Mouse (Mus musculus) layer of hippocampus, adult 2 months (tissue): ENCODE measurements around the gene Gm20696. TPM values are rescaled to one million over a fixed set of nuclear protein-coding genes. Genes with fewer than 3 reads are reported as not detected.

Source experiments
- DNase-seq, 2 experiments: peaks; one replicate each; pipeline ENCODE4 v3.0.0; 2022; ENCODE audit warnings: low spot score in 2 of 2
- H3K27ac ChIP-seq: fragments of 200-600 bp; 2 replicates; pipeline ENCODE4 v1.8.1; 2022
- H3K4me3 ChIP-seq: fragments of 200-600 bp; 2 replicates; pipeline ENCODE4 v1.8.1; 2022; ENCODE audit warnings: mild to moderate bottlenecking
- CTCF ChIP-seq: fragments of 200-600 bp; conservative IDR thresholded peaks from 2 replicates; pipeline ENCODE4 v1.8.1; 2022; ENCODE audit warnings: antibody characterized with exemption, mild to moderate bottlenecking, moderate library complexity
- total RNA-seq, 2 experiments: library from RNA; stranded (reverse); gene quantifications; 2 replicates each; pipeline ENCODE4 v1.2.3; 2021

Gm20696 gene
- total RNA-seq, 2 experiments from 2014 or later: 6.2 to 7.3 TPM

DNA sequence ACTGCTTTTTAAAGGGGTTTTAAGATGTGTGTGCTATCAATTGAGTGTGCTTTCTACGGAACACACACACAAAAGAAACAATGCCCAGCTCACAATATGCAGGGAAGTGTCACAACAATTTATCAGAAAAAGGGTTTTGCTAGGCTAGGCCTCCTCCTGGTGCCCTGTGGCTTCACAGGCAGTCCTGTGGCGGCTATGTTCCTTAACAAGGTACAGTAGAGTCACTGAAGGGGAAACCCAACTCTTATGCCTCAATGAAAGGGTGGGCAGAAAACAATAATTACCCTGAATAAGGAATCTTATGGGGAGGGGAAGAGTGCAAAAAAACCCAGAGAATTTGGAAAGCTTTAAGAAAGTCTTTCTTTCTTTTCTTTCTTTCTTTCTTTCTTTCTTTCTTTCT, 40.2 kb downstream of the Gm20696 start:
- DNase-seq: no peak
- TF ChIP-seq CTCF: no peak
- Histone ChIP-seq H3K27ac (no peak overlapping the region), H3K4me3 (no peak overlapping the region)

DNA sequence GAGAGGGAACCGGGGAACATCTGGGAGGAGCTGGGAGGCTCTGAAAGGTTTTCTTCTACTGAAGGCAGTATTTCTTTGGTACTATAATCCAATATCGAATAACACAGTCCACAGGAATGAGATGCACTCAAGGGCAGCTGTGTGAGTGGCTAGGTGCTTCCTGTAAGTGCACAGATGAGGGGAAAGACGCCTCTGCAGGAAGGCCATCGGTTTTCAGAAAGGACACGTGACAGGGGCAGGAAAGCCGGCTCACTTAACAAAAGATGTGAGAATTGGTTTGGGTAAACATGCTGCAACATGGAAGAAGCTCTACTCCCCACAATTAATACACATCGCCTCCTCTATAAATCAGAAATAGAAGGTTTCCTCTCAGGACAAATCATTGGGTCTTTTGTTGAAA, 40.8 kb downstream of the Gm20696 start:
- Histone ChIP-seq H3K27ac (no peak overlapping the region), H3K4me3 (no peak overlapping the region)
- no peak for TF ChIP-seq CTCF
- no peak for DNase-seq

- DNase-seq: no peak
- Histone ChIP-seq H3K27ac (no peak overlapping the region), H3K4me3 (no peak overlapping the region)
- TF ChIP-seq CTCF: no peak
These were observed 41.3 kb downstream of the Gm20696 start for GRCm38 (mm10) chr6:99625306-99625705.

- no peak for DNase-seq
- TF ChIP-seq CTCF: no peak
- H3K4me3 ChIP-seq: no peak overlapping the region
- no peak overlapping the region for H3K27ac ChIP-seq
These were observed 42.1 kb downstream of the Gm20696 start for GRCm38 (mm10) chr6:99624542-99624941.

DNA sequence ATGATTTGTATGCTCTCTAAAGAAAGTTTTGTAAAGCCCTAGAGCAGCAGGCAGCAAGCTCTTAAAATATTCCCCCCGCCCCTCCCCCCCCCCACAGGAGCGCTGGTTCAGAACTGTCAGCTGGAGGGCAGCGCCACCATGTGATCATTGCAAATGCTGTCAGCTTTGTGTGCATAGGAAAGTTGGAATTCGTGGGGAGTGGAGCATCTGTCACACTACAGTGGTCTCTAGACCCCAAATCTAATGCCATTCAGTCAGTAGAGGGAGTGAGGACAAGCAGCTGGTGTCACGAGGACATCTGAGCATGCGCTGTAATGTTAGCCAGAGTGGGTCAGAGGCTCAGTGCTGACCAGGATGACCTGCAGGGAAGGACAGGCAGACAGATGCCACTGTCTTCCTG, 43.0 kb downstream of the Gm20696 start:
- H3K4me3 ChIP-seq: no peak overlapping the region
- DNase-seq: peak in 1 of 2 experiments; percentile 50
- H3K27ac ChIP-seq: no peak overlapping the region
- peak; percentile 68 for TF ChIP-seq CTCF

DNA sequence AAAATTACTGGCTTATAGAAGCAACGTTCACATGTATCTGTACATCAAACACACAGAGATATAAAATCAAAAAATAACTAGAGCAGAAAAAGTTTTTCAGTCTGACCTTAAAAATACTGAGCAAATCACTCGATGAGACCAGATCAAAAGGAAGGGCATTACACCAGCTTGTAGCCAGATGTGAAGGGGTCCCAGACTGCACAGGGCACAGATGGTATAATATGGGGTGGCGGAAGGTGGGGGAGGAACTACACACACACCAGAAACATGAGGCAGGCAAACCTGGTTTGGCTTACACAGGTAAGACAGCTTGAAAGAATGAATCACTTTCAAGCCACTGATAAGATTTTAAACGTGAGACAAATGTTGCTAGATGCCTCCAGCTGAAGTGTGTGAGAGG, 45.4 kb downstream of the Gm20696 start:
- TF ChIP-seq CTCF: no peak
- H3K4me3 ChIP-seq: no peak overlapping the region
- H3K27ac ChIP-seq: no peak overlapping the region
- DNase-seq: no peak

- no peak overlapping the region for H3K4me3 ChIP-seq
- no peak overlapping the region for H3K27ac ChIP-seq
- no peak for TF ChIP-seq CTCF
- DNase-seq: no peak
These were observed 46.1 kb downstream of the Gm20696 start for GRCm38 (mm10) chr6:99620471-99620870.

DNA sequence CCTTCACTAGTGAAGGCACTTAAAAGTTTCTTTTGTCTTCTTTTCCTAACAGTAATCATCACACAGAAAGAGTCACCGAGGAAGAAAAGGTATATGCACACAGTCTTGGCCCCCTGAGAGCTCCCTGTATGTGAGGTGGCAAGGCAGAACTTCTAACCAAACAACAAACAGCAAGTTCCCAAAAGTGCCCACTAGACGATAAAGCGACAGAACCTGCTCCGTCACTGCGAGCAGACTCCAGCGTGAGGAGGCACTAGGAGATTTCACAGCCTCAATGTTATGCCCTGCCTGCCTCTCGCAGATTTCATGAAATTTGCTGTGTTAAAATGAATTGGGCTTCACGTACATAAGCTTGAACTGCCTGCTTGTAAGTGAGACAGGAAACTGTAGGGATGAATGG, 46.6 kb downstream of the Gm20696 start:
- Histone ChIP-seq H3K4me3 (no peak overlapping the region), H3K27ac (no peak overlapping the region)
- TF ChIP-seq CTCF: no peak
- DNase-seq: no peak

- Histone ChIP-seq H3K4me3 (no peak overlapping the region), H3K27ac (no peak overlapping the region)
- DNase-seq: no peak
- no peak for TF ChIP-seq CTCF
These were observed 47.1 kb downstream of the Gm20696 start for GRCm38 (mm10) chr6:99619466-99619865.

GRCm38 (mm10) chr6:99617867-99618266, 48.7 kb downstream of the Gm20696 start:
- TF ChIP-seq CTCF: no peak
- Histone ChIP-seq H3K4me3 (no peak overlapping the region), H3K27ac (no peak overlapping the region)
- DNase-seq: no peak

DNA sequence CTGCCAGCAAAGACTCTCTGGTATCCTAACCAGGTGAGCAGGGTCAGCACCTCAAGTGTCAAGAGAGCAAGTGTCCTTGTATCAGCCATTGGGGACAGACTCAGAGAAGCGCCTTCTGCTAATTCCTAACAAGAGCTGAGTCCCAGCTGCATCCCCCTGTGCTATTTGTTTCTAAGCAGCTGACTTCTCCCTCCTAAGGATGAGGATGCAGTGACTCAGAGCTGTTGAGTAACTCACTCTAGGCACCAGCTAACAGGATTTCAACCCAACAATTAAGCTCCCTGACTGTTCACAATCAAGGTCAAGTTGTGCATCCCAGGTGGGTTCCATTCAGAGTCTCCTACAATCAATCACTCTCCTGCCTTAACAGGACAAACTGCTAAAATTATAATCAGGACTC, 49.2 kb downstream of the Gm20696 start:
- no peak overlapping the region for H3K27ac ChIP-seq

GRCm38 (mm10) chr6:99615272-99615751, 51.3 kb downstream of the Gm20696 start:
- H3K27ac ChIP-seq: no peak overlapping the region
- no peak for TF ChIP-seq CTCF
- DNase-seq: no peak

More for the DNA sequence above, 49.2 kb downstream of the Gm20696 start:
- TF ChIP-seq CTCF: no peak
- no peak for DNase-seq
- H3K4me3 ChIP-seq: no peak overlapping the region

DNA sequence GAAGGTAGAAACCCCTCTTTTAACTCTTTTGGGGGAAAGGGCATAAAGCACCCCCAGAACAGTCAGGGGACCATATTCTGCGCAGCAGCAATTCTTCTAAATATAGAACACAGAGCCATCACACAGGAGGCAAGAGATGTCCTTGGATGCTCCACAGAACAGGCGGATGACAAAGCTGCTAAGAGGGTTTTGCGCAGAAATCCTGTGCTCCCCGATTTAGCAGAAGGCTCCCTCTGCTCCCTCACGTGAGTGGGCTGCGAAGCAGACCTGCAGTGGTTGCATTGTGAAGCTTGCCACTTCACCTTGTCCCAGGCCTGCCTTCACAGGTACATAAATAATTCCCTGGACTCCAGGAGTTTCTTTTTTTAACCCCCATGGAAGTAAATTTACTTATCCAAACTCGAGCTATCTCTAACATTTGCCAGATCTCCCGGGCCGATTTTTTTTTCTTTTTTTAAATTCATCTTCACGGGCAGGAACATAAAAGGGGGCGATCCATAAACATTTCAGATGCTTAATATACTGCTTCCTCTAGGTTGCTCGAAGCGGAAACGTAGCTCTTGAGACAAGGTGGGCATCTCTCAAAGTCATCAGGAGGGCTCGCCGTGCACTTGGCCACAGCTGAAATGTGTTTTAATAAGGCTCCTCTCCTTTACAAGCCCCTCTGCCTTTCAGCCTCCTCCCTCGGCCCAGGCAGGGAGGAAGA, 51.9 kb downstream of the Gm20696 start:
- H3K27ac ChIP-seq: peak overlapping the region; percentile 57
- TF ChIP-seq CTCF: no peak
- DNase-seq: no peak
- no peak overlapping the region for H3K4me3 ChIP-seq

More at GRCm38 (mm10) chr6:99615272-99615751, 51.3 kb downstream of the Gm20696 start:
- H3K4me3 ChIP-seq: no peak overlapping the region

DNA sequence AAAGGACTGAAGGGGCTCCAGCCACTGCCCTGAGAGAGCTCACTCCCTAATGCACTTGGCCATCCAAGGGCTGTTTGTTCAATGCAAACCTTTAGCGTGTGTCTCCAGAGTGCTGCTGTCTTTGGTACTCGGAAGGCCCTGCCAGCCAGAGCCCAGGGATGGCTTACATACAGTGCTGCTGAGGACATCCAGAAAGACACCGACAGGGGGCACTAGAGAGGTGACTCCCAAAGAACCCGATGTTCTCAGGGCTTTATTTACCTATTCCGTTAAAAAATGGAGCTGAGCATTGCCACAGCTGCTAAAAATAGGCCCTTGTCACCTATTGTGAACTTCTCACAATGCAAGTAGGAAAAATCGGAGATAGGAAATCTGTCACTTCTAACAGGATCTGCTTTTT, 54.7 kb downstream of the Gm20696 start:
- Histone ChIP-seq H3K4me3 (no peak overlapping the region), H3K27ac (no peak overlapping the region)
- peak; percentile 74 for TF ChIP-seq CTCF
- no peak for DNase-seq
